Mouse (Mus musculus) kidney, adult 11 months (tissue): Measurements from ENCODE around the gene Shcbp1l.
"Not testable (repeated sequence)": the region's sequence is repeated elsewhere in the genome, so short reads cannot be mapped to it uniquely, and the experiment has no call there.

Experiments
- DNase-seq: peaks from one replicate; pipeline ENCODE4 v3.0.0; 2022

Shcbp1l gene

GRCm38 (mm10) chr1:153424770-153425584 is at the start of gene Shcbp1l:
Gene Shcbp1l, plus strand, starts transcription at chr1:153425162.
- DNase-seq: peak; percentile 27

GRCm38 (mm10) chr1:153376446-153376845 is 48.5 kb upstream of the Shcbp1l start:
- no peak for DNase-seq

GRCm38 (mm10) chr1:153378587-153378986 is 46.4 kb upstream of the Shcbp1l start:
- DNase-seq: no peak

- DNase-seq: no peak
Observed at GRCm38 (mm10) chr1:153379832-153380231, 45.1 kb upstream of the Shcbp1l start.

- DNase-seq: no peak
Observed at GRCm38 (mm10) chr1:153380746-153381282, 44.1 kb upstream of the Shcbp1l start.

GRCm38 (mm10) chr1:153385081-153385480 is 39.9 kb upstream of the Shcbp1l start:
- DNase-seq: no peak

GRCm38 (mm10) chr1:153385661-153386060 is 39.3 kb upstream of the Shcbp1l start:
- not testable (repeated sequence) for DNase-seq

GRCm38 (mm10) chr1:153386271-153387069 is 38.5 kb upstream of the Shcbp1l start:
- peak; percentile 58 for DNase-seq

- DNase-seq: not testable (repeated sequence)
Observed at GRCm38 (mm10) chr1:153395706-153396105, 29.3 kb upstream of the Shcbp1l start.

- DNase-seq: peak; percentile 15
Observed at GRCm38 (mm10) chr1:153401765-153402164, 23.2 kb upstream of the Shcbp1l start.

GRCm38 (mm10) chr1:153407641-153408040 is 17.3 kb upstream of the Shcbp1l start:
- not testable (repeated sequence) for DNase-seq

- DNase-seq: not testable (repeated sequence)
Observed at GRCm38 (mm10) chr1:153408296-153408695, 16.7 kb upstream of the Shcbp1l start.

- DNase-seq: not testable (repeated sequence)
Observed at GRCm38 (mm10) chr1:153410915-153411314, 14.0 kb upstream of the Shcbp1l start.

GRCm38 (mm10) chr1:153411723-153412122 is 13.2 kb upstream of the Shcbp1l start:
- DNase-seq: no peak

GRCm38 (mm10) chr1:153412663-153413396 is 12.1 kb upstream of the Shcbp1l start:
- DNase-seq: not testable (repeated sequence)

GRCm38 (mm10) chr1:153413397-153414020 is 11.5 kb upstream of the Shcbp1l start:
- not testable (repeated sequence) for DNase-seq

- peak; percentile 59 for DNase-seq
Observed at GRCm38 (mm10) chr1:153414114-153414723, 10.7 kb upstream of the Shcbp1l start.

- peak; percentile 32 for DNase-seq
Observed at GRCm38 (mm10) chr1:153414962-153415361, 10.0 kb upstream of the Shcbp1l start.

GRCm38 (mm10) chr1:153415742-153416141 is 9.2 kb upstream of the Shcbp1l start:
- DNase-seq: not testable (repeated sequence)

- not testable (repeated sequence) for DNase-seq
Observed at GRCm38 (mm10) chr1:153416271-153416832, 8.6 kb upstream of the Shcbp1l start.

GRCm38 (mm10) chr1:153417805-153418204 is 7.2 kb upstream of the Shcbp1l start:
- not testable (repeated sequence) for DNase-seq
